Mouse (Mus musculus) ES-CJ7 (cell line): Measurements from ENCODE around the gene Nodal.

Experiments
- DNase-seq: peaks from one replicate; pipeline ENCODE4 v3.0.0; 2011; ENCODE audit warnings: low read depth, low spot score

Gene Nodal

DNA sequence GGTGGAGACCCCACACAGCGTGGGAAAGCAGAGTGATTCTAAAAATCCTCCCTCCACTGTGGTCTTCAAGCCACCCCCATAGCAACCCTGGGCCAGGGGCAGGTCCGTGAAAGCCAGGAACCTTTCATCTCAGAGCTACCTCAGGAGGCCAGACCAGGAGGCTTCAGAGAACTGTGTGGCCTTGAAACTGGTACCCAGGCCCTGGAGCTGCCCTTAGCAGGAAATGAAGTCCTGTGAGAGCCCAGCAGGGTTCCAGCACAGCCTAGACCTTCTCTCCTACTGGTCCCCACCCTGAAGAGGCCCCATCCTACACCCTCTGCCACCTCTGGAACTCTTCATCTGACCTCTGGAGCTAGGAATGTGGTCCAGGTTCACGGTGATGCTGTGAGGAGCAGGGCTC, 19.6 kb upstream of the Nodal start:
- DNase-seq: peak; percentile 57

DNA sequence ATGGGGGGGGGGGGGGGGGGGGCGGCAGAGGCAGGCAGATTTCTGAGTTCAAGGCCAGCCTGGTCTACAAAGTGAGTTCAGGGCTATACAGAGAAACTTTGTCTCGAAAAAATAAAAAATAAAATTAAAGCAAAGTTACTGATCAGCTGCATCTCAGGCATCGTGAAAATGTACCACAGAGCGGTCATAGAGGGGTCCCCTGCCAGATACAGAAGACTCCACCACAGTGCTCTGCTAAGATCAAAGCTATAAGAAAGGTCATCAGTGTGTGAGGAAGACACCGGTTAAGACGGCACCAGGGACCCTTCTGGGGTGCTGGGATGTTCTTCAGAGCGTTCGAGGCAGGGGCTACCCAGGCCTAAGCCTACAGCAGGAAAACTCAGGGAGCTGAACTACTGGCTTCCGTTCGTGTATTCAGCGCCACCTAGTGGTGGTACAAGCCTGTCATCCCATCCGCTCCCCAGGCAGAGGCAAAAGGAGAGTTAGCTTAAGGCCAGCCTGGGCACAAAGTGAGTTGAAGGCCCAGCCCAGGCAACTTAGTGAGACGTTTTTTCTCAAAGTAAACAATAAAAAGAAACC, 18.5 kb upstream of the Nodal start:
- DNase-seq: peak; percentile 89

DNA sequence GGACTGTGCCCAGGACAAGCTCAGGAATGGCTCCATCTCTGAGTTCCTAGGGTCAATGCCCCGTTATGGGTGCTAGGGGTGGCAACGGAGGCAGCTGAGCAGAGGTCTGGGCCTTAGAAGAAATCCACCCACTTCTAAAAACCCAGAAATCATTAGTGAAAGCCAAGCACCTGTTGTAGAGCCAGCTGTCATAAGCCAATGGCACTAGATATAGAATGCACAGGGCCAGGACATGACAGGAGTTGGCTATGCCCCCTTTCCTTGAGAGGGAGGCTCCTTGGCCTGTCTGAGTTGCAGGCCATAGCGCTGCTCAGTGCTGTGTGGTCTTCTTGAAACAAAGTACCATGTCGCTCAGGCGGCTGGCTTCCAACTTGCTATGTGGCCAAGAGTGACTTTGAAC, 17.4 kb upstream of the Nodal start:
- no peak for DNase-seq

DNA sequence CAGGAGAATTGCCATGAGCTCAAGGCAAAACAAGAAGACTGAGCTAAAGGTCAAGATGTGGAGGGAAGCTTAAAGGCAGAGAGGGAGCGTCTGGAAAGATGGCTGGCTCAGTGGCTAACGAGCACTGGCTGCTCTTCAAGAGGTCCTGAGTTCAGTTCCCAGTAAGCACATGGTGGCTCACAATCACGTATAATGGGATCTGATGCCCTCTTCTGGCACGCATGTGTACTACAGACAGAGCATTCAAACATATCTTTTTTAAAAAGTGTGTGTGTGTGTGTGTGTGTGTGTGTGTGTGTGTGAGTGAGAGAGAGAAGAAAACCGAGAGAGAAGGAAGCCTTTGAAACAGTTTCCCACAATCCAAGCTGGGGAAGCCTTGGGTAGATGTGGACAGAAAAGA, 15.3 kb upstream of the Nodal start:
- peak; percentile 82 for DNase-seq

DNA sequence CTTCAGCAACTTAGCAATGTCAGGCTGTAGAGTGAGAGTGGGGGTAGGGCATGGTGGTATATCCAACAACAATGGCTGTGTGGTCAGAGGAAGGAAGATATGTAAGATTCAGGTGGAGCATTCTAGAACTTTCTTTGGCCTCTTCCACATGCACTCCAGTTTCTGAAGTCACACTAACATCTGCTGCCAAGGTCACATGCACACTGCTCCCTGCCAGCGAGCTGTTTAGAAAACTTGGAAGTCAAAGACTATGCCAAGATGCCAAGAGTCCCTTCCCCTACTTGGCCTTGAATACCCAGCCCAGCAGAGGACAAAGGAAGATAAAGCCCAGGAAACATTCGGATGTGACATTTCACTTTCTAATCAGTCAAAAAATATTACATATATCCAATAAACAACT, 14.9 kb upstream of the Nodal start:
- no peak for DNase-seq

DNA sequence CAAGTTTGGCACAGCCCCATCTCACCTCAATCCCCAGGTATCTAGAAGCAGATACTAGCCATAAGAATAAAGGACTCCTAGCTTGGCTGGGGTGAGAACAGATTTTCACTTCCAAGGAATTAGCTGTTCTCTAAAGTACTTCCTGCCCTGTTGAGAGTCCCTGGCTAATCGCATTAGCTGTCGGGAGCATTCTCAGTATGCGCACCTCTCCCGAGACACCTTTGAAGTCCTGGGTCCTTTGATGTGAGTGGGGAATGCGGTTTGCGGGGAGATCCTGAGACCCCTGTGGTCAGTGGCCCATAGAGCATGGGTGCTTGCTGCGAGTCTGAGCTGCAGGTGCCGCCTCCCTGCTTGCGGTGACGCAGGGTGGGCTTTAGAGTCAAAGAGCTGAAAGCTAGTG, 11.8 kb upstream of the Nodal start:
- DNase-seq: peak; percentile 47

DNA sequence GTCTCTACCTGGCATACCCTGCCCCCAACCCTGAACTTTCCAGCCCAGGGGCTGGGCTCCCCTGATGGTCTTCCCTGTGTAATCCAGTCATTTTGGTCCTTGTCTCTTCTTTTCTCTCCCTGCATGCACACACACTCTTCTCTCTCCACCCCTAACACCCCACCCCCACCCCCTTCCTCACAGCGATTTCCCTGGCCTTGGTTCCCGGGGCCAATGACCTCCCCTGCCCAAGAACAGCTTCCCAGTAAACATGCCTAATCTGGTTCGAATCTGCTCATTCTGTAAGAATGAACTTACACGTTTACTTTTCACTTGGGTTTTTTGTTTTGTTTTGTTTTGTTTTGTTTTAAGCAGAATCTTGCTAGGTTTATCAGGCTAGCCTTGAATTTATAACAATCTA, 8.0 kb upstream of the Nodal start:
- peak; percentile 48 for DNase-seq

DNA sequence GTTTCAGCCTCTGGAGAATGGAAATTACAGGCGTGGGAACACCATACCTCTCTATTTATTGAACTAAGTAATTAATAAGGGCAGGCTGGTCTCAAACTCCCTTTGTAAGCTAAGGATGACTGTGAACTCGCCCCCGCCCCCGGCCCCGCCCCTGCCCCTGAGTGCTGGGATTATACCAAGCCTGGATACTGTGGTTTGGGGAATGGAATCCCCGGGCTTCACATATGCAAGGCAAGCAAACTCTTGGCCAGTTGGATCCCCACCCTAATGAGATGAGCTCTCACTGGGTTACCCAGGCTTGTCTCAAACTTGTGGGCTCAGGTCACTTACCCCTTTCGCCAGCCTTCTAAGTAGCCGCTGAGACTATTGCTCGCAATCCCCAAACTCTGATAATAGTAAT, 7.6 kb upstream of the Nodal start:
- peak; percentile 56 for DNase-seq

DNA sequence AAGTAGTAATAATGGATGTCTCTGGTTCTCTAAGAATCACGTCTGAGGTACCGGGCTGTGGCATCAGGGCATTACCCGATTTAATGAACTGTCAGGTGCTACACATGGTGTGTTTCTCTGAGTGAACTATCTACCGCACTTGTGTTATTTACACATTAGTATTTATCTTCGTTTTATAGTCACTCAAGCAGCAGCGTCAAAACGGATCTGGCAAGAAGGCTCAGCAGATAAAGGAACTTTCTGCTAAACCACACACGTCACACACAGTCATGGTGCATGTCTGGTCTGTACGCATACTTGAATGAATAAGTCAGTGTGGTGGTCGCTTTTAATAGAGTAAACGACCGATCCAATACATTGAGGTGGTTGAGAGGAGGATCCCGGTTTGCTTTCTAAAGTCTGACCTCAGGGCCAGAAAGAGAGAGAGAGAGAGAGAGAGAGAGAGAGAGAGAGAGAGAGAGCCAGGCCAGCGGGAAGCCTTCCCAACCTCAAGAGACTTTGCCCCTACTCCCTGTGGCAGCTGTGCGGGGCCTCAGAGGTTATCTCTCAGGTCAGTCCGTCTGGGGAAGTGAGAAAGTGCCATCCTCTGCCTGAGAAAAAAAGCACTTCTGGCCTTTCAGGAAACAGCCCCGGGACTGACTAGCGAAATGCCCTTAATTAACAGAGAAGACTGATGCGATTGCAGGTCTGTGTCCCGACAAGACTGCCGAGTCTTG, 4.7 kb upstream of the Nodal start:
- no peak for DNase-seq

DNA sequence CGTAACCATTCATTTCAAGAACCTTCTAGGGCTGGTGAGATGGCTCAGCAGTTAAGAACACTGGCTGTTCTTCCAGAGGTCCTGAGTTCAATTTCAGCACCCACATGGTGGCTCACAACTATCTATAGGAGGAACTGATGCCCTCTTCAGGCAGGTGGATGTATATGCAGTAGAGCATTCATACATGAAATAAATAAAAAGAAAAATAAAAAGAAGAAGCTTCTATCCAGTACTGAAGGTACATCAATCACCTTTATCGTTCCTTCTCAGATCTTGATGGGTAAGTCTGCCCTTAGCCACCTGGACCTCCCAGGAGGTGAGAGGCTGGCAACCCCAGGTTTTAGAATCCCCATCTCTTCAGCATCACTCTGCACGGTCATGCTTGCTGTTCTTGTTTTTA, 2.5 kb upstream of the Nodal start:
- DNase-seq: peak; percentile 49

DNA sequence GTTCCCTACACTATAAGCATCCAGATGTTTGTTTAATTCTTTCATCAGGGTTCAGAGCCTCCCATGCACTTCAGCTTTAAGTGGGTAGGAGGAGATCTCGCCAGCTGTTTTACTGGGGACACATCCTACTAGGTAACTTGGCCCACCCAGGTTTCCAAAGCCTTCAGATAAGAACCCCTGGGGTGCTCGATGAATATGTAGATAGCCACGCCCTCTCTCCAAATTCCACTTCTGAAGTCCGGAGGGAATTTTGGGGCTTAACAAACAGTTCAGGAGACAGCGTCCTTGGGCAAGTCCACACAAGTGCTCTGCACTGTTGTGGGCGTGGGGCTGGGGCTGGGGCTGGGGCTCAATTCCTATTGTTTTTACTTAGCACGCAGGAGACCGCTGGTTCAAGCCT, 1.9 kb upstream of the Nodal start:
- peak; percentile 100 for DNase-seq

DNA sequence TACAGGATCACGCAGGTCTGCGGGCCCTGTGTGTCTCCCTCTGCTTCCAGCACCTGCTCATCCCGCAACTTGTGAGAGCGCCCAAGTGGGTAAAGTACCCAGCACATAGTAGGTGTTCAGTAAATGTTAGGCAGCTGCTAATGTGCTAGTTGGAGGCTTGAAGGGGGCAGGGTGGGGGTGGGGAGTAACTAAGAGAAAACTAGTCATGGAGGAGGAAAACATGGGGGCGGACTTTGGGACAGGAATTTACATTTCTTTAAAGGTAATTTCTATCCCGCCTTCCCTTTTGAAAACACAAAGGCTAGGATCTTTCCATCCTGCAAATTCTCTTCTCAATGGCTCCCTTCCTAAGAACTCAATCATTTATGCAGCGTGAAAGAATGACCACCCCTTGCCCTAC, 1.2 kb upstream of the Nodal start:
- DNase-seq: peak; percentile 86

DNA sequence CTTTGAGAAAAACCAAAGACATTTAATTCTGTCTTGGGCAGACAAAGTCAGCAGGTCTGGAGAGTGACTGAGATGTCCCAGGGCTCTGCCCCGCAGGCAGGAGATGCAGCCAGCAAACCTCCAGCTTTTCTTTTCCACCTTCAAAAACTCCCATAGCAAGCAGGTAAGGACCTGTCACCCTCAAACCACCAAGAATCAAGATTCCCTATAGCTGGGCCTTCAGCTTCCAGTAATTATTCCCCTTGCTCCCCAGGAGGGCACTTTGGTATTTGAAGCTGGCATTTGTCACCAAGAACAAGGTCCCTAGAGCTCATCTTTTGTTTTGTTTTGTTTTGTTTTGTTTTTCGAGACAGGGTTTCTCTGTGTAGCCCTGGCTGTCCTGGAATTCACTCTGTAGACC, 726 bp upstream of the Nodal start:
- peak; percentile 72 for DNase-seq

DNA sequence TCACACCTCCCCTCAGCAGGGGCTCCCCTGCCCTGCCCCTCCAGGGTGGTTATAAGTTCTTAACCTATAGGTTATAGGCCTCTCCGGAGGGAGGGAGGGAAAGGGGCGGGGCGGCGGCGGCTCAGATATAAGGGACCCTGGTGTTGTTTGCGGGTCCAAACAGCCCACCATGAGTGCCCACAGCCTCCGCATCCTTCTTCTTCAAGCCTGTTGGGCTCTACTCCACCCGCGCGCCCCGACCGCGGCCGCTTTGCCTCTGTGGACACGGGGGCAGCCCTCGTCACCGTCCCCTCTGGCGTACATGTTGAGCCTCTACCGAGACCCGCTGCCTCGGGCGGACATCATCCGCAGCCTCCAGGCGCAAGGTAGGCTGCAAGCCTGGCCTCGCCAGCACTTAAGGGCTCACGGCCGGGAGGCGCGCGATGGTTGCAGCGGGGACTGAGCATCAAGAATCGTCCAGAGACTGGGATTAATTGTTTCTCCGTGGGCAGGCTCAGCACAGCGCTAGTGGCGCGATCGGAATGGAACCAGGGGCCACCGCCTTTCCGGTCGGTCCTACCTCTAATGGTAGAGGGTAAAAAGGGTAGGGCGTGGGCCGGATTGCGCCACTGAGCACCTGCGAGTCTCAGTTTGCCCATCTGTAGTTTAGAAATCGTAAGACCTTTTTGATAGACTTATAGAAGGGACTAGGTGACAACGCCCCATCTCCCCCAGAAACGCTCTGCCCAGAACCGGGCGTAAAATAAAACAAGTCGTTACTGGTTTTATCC, 544 bp downstream of the Nodal start:
- peak; percentile 87 for DNase-seq

DNA sequence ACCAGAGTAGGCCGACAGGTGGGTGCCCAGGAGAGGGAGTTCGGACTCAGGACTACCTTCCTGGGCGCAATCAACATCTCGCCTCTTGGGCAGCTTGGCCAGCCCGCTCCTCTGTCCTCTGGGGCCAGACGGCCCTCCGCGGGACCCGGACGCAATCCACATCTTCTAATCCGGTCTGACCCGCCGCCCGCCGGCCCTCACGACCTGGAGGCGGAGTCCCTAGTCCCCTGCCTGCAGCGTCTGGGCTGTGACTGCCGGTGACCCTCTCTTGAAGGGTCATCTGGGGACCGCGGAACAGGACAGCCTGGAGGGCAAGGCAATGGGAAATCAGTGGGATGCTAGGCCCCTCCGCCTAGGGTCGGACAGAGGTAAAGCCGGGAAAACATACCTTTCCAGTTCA, 1.4 kb downstream of the Nodal start:
- no peak for DNase-seq

DNA sequence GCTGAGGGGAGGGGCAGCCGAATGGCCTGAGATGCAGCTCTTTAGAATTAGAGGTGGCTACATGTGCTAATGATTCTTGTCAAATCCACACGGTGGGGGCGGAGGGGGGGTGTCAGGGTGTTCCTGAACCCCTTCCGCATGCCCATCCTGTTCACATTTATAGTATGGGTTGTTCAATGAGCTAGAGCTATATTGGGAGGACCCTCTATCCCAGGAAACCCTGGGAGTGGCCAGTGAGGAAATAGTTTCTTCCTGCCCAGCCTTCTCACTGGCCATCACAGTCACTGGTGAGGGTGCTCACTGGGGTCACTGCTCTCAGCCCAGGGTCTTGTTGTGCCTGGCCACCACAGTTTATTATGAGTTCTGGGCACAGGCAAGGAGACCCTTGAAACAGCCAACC, 2.2 kb downstream of the Nodal start:
- DNase-seq: no peak

DNA sequence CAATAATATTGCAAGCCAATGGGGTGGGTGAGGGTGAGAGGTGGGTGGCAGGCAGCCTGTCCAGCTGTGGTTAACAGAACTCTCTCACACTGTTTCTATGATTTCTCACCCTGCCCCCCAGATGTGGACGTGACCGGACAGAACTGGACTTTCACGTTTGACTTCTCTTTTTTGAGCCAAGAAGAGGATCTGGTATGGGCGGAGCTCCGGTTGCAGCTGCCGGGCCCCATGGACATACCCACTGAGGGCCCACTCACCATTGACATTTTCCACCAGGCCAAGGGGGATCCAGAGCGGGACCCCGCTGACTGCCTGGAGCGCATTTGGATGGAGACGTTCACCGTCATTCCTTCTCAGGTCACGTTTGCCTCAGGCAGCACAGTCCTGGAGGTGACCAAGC, 5.1 kb downstream of the Nodal start:
- no peak for DNase-seq

DNA sequence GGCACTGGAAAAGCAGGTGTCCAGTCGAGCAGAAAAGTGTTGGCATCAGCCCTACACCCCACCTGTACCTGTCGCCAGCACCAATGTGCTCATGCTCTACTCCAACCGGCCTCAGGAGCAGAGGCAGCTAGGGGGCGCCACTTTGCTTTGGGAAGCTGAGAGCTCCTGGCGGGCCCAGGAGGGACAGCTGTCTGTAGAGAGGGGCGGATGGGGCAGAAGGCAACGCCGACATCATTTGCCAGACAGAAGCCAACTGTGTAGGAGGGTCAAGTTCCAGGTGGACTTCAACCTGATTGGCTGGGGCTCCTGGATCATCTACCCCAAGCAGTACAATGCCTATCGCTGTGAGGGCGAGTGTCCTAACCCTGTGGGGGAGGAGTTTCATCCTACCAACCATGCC, 5.5 kb downstream of the Nodal start:
- peak; percentile 79 for DNase-seq

DNA sequence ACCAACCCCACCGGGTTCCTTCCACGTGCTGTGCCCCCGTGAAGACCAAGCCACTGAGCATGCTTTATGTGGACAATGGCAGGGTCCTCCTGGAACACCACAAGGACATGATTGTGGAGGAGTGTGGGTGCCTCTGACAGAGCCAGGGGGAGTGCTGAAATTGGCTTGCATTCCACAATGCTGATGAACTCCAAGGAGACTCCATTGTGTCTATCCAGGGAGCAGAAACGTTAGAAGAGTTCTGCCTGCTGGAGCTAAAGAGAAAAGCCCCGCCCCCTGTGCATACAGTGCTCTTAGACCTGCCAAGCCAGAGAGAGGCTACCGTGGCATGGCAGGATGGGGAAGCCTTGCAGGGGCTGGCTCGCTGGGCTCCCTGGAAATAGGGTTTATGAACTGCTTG, 6.7 kb downstream of the Nodal start:
- no peak for DNase-seq

DNA sequence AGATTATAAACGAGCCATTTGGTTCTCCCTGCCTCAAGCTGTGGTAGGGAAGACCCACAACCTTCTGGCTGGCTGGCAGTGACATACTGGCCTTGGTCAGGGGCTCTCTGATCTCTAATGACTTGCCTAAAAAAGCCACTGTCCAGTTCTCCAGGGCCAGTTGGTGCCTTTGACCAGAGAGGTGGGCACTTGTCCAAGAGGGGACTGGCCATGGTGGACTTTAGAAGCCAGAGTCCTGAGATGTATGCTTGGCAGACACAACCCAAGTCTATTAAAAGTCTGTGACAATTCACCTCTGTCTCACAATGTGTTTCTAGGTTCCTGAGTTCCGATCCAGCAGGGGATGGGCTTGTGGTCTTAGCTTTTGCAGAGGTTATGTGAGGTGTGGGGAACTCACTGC, 7.3 kb downstream of the Nodal start:
- DNase-seq: no peak

DNA sequence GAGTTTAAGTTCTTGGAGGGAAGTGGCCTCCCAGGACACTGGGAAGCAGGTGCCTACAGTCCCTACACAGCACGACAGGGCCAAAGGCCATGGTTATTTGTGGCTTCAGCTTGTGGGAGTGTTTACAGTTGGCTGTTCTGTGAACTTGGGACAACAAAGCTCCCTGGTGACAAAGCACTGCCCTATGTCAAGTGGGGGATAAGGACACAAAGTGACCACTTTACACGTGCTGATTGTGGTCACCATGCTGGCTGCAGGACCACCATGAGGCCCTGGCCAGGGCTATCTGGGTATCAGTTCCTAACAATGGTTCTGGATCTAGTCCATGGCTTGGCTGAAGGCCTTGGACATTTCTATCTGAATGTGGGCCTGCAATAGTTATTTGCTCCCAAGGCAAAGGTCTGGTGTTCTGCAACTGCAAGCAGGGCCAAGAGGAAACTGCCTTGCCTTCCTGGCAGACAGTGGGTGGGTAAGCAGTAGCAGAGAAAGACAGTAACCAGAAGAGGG, 8.5 kb downstream of the Nodal start:
- DNase-seq: no peak

DNA sequence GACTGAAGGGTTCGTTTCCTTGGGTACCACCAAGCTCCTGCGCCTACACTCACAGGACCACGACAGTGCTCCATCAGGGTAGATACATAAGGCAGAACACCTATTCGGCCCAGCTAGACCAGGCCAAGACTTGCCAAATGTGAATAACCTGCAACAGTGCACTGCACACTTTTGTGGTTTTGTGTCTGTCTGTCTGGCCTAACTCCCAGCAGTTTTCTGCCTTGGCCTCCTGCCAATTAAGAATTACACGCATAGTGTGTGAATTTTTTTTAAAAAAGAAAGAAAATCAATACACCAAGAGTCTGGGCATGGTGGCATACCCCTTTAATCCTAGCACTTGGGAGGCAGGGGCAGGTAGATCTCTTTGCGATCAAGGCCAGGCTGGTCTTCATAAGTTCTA, 10.2 kb downstream of the Nodal start:
- DNase-seq: no peak

DNA sequence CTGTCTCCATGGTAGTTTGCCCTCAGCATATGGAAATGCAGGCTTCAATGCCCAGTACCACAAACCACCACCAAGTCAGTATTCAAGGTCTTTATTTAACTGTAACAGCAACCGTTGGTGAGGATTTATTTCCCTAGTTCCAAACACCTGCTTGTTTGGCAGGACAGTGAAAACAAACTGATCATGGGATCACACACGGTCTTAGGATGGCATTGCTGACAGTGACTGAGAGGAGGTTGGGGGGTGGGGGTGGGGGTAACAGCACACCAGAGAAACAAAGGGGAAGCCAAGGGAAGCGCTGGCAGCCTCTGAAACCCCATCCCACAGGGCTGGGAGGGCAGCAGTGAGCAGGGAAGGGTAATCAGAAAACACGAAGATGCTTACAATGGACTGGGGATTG, 10.6 kb downstream of the Nodal start:
- DNase-seq: no peak
